Mouse (Mus musculus) forebrain, embryonic 14.5 days (tissue): ENCODE measurements around the gene Tet3. TPM values are rescaled to one million over a fixed set of nuclear protein-coding genes. Genes with fewer than 3 reads are reported as not detected.

Source experiments
- microRNA-seq: library from miRNA; unstranded; fragments of <30 nt; microRNA quantifications from one replicate; pipeline ENCODE4, GENCODE M21; 2016
- polyA plus RNA-seq: library from polyadenylated mRNA; unstranded; fragments of >200 nt; fragmentation: Nextera tagmentation; extraction: Ambion mirVana; gene quantifications from 2 replicates; pipeline ENCODE4 v1.2.1, GENCODE M21; 2014

Gene Tet3
- polyA plus RNA-seq, 1 experiment from 2014 or later: 34.9 TPM

Small RNAs within 50 kb of the gene (microRNA-seq; reads per million reads assigned to microRNA genes)
- not detected for gene Mir6374

Other genes with a start within 250 kb of the Tet3 start
- gene Slc4a5, start 239.3 kb downstream of the Tet3 start, polyA plus RNA-seq: 0.63 and 0.78 TPM in 2 replicates
- 25.3 and 27.2 TPM in 2 replicates for gene Mthfd2, start 133.2 kb downstream of the Tet3 start, polyA plus RNA-seq
- 34.5 and 37.6 TPM in 2 replicates for gene Mob1a, start 133.1 kb downstream of the Tet3 start, polyA plus RNA-seq
- gene Bola3, start 109.9 kb downstream of the Tet3 start, polyA plus RNA-seq: 66.7 and 93.2 TPM in 2 replicates
- gene Dguok, start 47.9 kb upstream of the Tet3 start, polyA plus RNA-seq: 63.9 and 71.1 TPM in 2 replicates
- 1.2 and 1.9 TPM in 2 replicates for gene Actg2, start 77.2 kb upstream of the Tet3 start, polyA plus RNA-seq
- 56.5 and 62.7 TPM in 2 replicates for gene Stambp, start 113.6 kb upstream of the Tet3 start, polyA plus RNA-seq
- gene Clec4f, start 197.1 kb upstream of the Tet3 start, polyA plus RNA-seq: not detected in 2 replicates
- gene Cd207, start 218.8 kb upstream of the Tet3 start, polyA plus RNA-seq: not detected in 2 replicates